Mouse (Mus musculus) thymus, adult 18-20 months (tissue): ENCODE measurements around the gene Crybb2.

Experiments used
- DNase-seq, 2 experiments: peaks; one replicate each; pipeline ENCODE4 v3.0.0; 2022; ENCODE audit warnings: mixed read lengths in 2 of 2

Gene Crybb2

DNA sequence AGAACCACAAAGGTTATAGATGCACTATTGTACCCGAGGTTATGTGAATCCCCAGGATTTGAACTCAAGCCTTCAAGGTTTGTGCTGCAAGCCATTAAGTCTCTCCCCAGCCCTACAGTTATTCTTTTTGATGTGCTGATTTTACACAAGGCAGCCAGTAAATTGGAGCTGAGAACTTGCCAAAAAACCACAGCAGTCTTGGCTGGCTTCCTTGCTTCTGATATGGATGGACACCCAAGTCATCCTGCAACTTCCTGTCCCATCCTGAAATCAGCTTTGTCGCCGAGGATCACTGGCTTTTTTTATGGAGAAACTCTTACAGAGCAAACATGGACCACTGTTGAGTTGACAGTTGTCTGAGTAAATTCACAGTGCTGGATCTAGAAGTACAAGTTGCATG lies 39.8 kb downstream of the Crybb2 start:
- DNase-seq: no peak

- peak; percentile 43 to 61 for DNase-seq
Measured at GRCm38 (mm10) chr5:113026706-113027105, 43.2 kb downstream of the Crybb2 start.

GRCm38 (mm10) chr5:113024154-113024764 lies 45.7 kb downstream of the Crybb2 start:
- DNase-seq: peak in 1 of 2 experiments; percentile 22

DNA sequence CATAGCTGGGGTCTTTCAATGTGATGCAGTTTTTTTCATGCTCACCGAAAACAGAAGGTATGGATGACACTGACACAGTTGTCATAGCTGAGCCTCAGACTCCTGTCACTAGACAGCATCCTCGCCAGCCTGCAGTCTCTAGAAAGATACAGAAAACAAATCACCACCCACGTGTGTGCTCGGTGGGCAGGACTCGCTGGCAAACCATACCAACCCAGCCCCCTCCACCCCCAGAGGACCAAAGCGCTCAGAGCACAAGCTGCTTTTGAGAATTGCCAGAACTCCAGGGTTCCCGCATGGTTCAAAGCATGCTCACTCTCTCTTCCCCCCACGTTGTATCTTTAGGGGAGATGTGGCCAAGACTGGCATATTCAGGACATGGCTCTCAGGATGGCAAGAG lies 51.7 kb downstream of the Crybb2 start:
- DNase-seq: no peak

GRCm38 (mm10) chr5:113017004-113017403 lies 52.9 kb downstream of the Crybb2 start:
- DNase-seq: no peak

- DNase-seq: peak; percentile 23 to 37
Measured at GRCm38 (mm10) chr5:113015236-113016061, 54.5 kb downstream of the Crybb2 start, which contains the start of gene Grk3. Gene Grk3, minus strand, starts transcription at chr5:113015791.

DNA sequence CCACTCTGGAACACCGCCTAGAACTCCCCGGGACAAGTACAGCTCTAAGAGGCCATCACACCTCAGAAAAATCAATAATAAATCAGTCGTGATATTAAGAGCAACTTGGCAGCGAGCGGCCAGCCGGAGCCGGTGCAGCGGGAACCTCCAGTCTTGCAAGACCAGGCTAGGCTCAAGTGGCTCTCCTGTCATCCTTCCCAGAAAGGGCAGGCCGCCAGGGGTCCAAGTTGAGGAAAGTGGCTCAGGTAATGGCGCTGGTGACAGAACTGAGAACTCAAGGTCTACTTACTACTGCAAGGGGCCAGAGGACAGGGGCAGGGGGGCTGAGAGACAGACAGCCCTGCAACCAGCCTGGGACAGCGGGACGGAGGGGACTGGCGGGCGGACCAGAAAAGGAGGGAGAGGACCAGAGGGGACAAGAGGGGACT lies 55.1 kb downstream of the Crybb2 start:
- DNase-seq: no peak

DNA sequence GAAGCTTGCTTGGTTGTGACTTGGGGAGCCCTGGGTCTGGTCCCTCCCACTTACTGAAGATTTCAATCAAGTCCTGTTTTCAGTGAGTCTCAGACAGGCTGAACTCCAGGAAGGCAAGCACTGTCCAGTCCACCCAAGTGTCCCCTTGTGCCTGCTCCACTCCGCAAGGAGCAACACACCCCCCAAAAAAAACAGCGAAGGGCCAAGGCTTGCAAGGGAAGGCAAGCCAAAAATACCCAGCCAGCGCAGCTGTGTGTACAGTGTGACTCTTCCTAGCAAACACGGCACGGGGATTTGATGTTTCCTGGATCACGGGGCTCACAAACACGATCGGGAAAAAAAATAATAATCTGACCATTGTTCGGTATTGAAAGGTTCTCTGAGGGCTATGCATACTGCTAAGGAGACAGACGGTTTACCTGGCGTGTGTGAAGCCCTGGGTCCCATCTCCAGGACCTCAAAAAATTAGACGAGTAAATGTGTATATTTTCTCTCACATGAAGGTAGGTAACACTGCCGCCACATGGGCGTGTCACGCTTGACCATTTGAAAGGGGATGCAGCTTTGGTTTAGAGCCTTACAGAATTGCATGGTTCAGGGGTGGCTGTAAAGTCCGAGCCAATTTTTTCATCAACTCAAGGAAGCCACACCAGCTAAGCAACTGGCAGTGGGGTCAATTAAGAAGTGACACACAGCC lies 55.7 kb downstream of the Crybb2 start:
- no peak for DNase-seq

GRCm38 (mm10) chr5:113011926-113012325 lies 58.0 kb downstream of the Crybb2 start:
- DNase-seq: no peak

- DNase-seq: no peak
Measured at GRCm38 (mm10) chr5:113009183-113009820, 60.6 kb downstream of the Crybb2 start.

- DNase-seq: no peak
Measured at GRCm38 (mm10) chr5:113008496-113008895, 61.4 kb downstream of the Crybb2 start.
